Mouse (Mus musculus): ENCODE measurements around the gene Pknox2. TPM values are rescaled to one million over a fixed set of nuclear protein-coding genes. Genes with fewer than 3 reads are reported as not detected.

Pknox2 gene
- total RNA-seq, 1 experiment, result 1.8 TPM

GRCm38 (mm10) chr9:37133495-37133894, 13.7 kb downstream of the Pknox2 start:
- Histone ChIP-seq H3K4me1 (ENCODE audit: control insufficient read depth in 2 of 2, insufficient read depth in 2 of 2, low read length in 2 of 2, poor library complexity in 1 of 2) (0 out of 4 replicates have a peak, but pooled peaks cover 0 to under 1% of the 10 kb centered on the region in 2 experiments), H3K4me3 (ENCODE audit: insufficient read depth in 1 of 2, low read depth in 1 of 2, low read length in 2 of 2, poor library complexity in 1 of 2, severe bottlenecking in 1 of 2) (no peak overlapping the region), H3K27ac (ENCODE audit: insufficient read depth, low read depth, low read length, poor library complexity, severe bottlenecking) (no peak overlapping the region), H3K36me3 (ENCODE audit: control insufficient read depth, insufficient read depth, low read length, poor library complexity, severe bottlenecking) (no peaks in the 10 kb centered on the region), H3K9ac (ENCODE audit: insufficient read depth, low read depth, low read length, poor library complexity, severe bottlenecking) (no peak overlapping the region), H3K9me3 (ENCODE audit: control insufficient read depth, insufficient read depth, low read depth, low read length) (no peaks in the 10 kb centered on the region)
- no peak for DNase-seq (ENCODE audit: low read depth, low spot score)
- in situ Hi-C loops (cut with MboI; ENCODE audit: low sequenced_read_pairs in 2 of 2, unreplicated experiment in 2 of 2), result loop anchor here in 1 of 2 experiments (25.0 kb wide), 1 partner anchor 171 kb away; no protein-coding TSS in a partner anchor
- no peak for TF ChIP-seq HCFC1 (IDR thresholded peaks at IDR 0.05; ENCODE audit: borderline replicate concordance, insufficient read depth, low read length)
- no peak for TF ChIP-seq CHD2 (IDR thresholded peaks at IDR 0.05; ENCODE audit: low read depth, low read length)
- no peak for TF ChIP-seq ZC3H11A (IDR thresholded peaks at IDR 0.05; ENCODE audit: borderline replicate concordance, low read depth, low read length)
- no peak for TF ChIP-seq MAFK (IDR thresholded peaks at IDR 0.05; ENCODE audit: insufficient read depth, low read depth, low read length)
- no peak for TF ChIP-seq ZNF384 (IDR thresholded peaks at IDR 0.05; ENCODE audit: low read depth, low read length)

GRCm38 (mm10) chr9:37129046-37129445, 18.2 kb downstream of the Pknox2 start:
- no peaks in the 10 kb centered on the region for H3K4me1 ChIP-seq (ENCODE audit: control insufficient read depth in 2 of 2, insufficient read depth in 2 of 2, low read length in 2 of 2, poor library complexity in 1 of 2)
- no peaks in the 10 kb centered on the region for H3K9me3 ChIP-seq (ENCODE audit: control insufficient read depth, insufficient read depth, low read depth, low read length)
- DNase-seq (ENCODE audit: low read depth, low spot score), result no peak
- in situ Hi-C loops (cut with MboI; ENCODE audit: low sequenced_read_pairs in 2 of 2, unreplicated experiment in 2 of 2), result loop anchor here in 1 of 2 experiments (25.0 kb wide), 1 partner anchor 167 kb away; no protein-coding TSS in a partner anchor
- H3K36me3 ChIP-seq (ENCODE audit: control insufficient read depth, insufficient read depth, low read length, poor library complexity, severe bottlenecking), result no peaks in the 10 kb centered on the region
- no peak for TF ChIP-seq ZNF384 (IDR thresholded peaks at IDR 0.05; ENCODE audit: low read depth, low read length)
- no peak for TF ChIP-seq MAFK (IDR thresholded peaks at IDR 0.05; ENCODE audit: insufficient read depth, low read depth, low read length)
- TF ChIP-seq CHD2 (IDR thresholded peaks at IDR 0.05; ENCODE audit: low read depth, low read length), result no peak
- no peak for TF ChIP-seq ZC3H11A (IDR thresholded peaks at IDR 0.05; ENCODE audit: borderline replicate concordance, low read depth, low read length)
- TF ChIP-seq HCFC1 (IDR thresholded peaks at IDR 0.05; ENCODE audit: borderline replicate concordance, insufficient read depth, low read length), result no peak
- H3K27ac ChIP-seq (ENCODE audit: insufficient read depth, low read depth, low read length, poor library complexity, severe bottlenecking), result no peak overlapping the region
- no peak overlapping the region for H3K4me3 ChIP-seq (ENCODE audit: insufficient read depth in 1 of 2, low read depth in 1 of 2, low read length in 2 of 2, poor library complexity in 1 of 2, severe bottlenecking in 1 of 2)
- no peak overlapping the region for H3K9ac ChIP-seq (ENCODE audit: insufficient read depth, low read depth, low read length, poor library complexity, severe bottlenecking)

- no peak overlapping the region for H3K4me3 ChIP-seq (ENCODE audit: insufficient read depth in 1 of 2, low read depth in 1 of 2, low read length in 2 of 2, poor library complexity in 1 of 2, severe bottlenecking in 1 of 2)
- TF ChIP-seq MAFK (IDR thresholded peaks at IDR 0.05; ENCODE audit: insufficient read depth, low read depth, low read length) (no peak), ZNF384 (IDR thresholded peaks at IDR 0.05; ENCODE audit: low read depth, low read length) (no peak), HCFC1 (IDR thresholded peaks at IDR 0.05; ENCODE audit: borderline replicate concordance, insufficient read depth, low read length) (no peak), CHD2 (IDR thresholded peaks at IDR 0.05; ENCODE audit: low read depth, low read length) (no peak), ZC3H11A (IDR thresholded peaks at IDR 0.05; ENCODE audit: borderline replicate concordance, low read depth, low read length) (no peak)
- no peaks in the 10 kb centered on the region for H3K4me1 ChIP-seq (ENCODE audit: control insufficient read depth in 2 of 2, insufficient read depth in 2 of 2, low read length in 2 of 2, poor library complexity in 1 of 2)
- H3K9me3 ChIP-seq (ENCODE audit: control insufficient read depth, insufficient read depth, low read depth, low read length), result no peaks in the 10 kb centered on the region
- H3K9ac ChIP-seq (ENCODE audit: insufficient read depth, low read depth, low read length, poor library complexity, severe bottlenecking), result no peak overlapping the region
- in situ Hi-C loops (cut with MboI; ENCODE audit: low sequenced_read_pairs in 2 of 2, unreplicated experiment in 2 of 2), result loop anchor here in 1 of 2 experiments (25.0 kb wide), 1 partner anchor 164 kb away; no protein-coding TSS in a partner anchor
- H3K36me3 ChIP-seq (ENCODE audit: control insufficient read depth, insufficient read depth, low read length, poor library complexity, severe bottlenecking), result no peaks in the 10 kb centered on the region
- no peak overlapping the region for H3K27ac ChIP-seq (ENCODE audit: insufficient read depth, low read depth, low read length, poor library complexity, severe bottlenecking)
- DNase-seq (ENCODE audit: low read depth, low spot score), result no peak
Measured at GRCm38 (mm10) chr9:37126197-37126596, 21.0 kb downstream of the Pknox2 start.

- no peaks in the 10 kb centered on the region for H3K9me3 ChIP-seq (ENCODE audit: control insufficient read depth, insufficient read depth, low read depth, low read length)
- TF ChIP-seq ZC3H11A (IDR thresholded peaks at IDR 0.05; ENCODE audit: borderline replicate concordance, low read depth, low read length) (no peak), HCFC1 (IDR thresholded peaks at IDR 0.05; ENCODE audit: borderline replicate concordance, insufficient read depth, low read length) (no peak)
- H3K4me3 ChIP-seq (ENCODE audit: insufficient read depth in 1 of 2, low read depth in 1 of 2, low read length in 2 of 2, poor library complexity in 1 of 2, severe bottlenecking in 1 of 2), result no peak overlapping the region
- DNase-seq (ENCODE audit: low read depth, low spot score), result no peak
- H3K9ac ChIP-seq (ENCODE audit: insufficient read depth, low read depth, low read length, poor library complexity, severe bottlenecking), result no peak overlapping the region
- in situ Hi-C loops (cut with MboI; ENCODE audit: low sequenced_read_pairs in 2 of 2, unreplicated experiment in 2 of 2), result loop anchor here in 1 of 2 experiments (25.0 kb wide), 1 partner anchor 163 kb away; no protein-coding TSS in a partner anchor
- H3K36me3 ChIP-seq (ENCODE audit: control insufficient read depth, insufficient read depth, low read length, poor library complexity, severe bottlenecking), result no peaks in the 10 kb centered on the region
- H3K27ac ChIP-seq (ENCODE audit: insufficient read depth, low read depth, low read length, poor library complexity, severe bottlenecking), result no peak overlapping the region
- H3K4me1 ChIP-seq (ENCODE audit: control insufficient read depth in 2 of 2, insufficient read depth in 2 of 2, low read length in 2 of 2, poor library complexity in 1 of 2), result no peaks in the 10 kb centered on the region
Measured at GRCm38 (mm10) chr9:37124696-37125480, 22.3 kb downstream of the Pknox2 start.

Measured in ES-E14 (cell line).